Mouse (Mus musculus) intestine, postnatal 0 days (tissue): Measurements from ENCODE around the gene Prkci. TPM values are rescaled to one million over a fixed set of nuclear protein-coding genes. Genes with fewer than 3 reads are reported as not detected.
A peak's percentile ranks its signal among the peaks of the same experiment; 100 is the strongest.

Experiments
- ATAC-seq: fragments of 200-750 bp; cut with Nextera tagmentation; 2 replicates; pipeline ENCODE4 v1.8.0; 2017; ENCODE audit warnings: mild to moderate bottlenecking, moderate TSS enrichment, moderate library complexity
- H3K27ac ChIP-seq: fragments of 300-500 bp; sonication (generic); 2 replicates; pipeline ENCODE4 v1.5.1; 2014; ENCODE audit warnings: mild to moderate bottlenecking, low read depth, low read length, moderate library complexity
- H3K27me3 ChIP-seq: fragments of 300-500 bp; sonication (generic); replicated peaks from 2 replicates; pipeline ENCODE4 v1.6.1; 2014; ENCODE audit warnings: low read length, mixed read lengths; ENCODE audit not compliant: control insufficient read depth, insufficient read depth
- H3K36me3 ChIP-seq: fragments of 300-500 bp; sonication (generic); 2 replicates; pipeline ENCODE4 v1.6.1; 2014; ENCODE audit warnings: mild to moderate bottlenecking, moderate library complexity; ENCODE audit not compliant: control insufficient read depth, insufficient read depth
- H3K4me1 ChIP-seq: fragments of 300-500 bp; sonication (generic); replicated peaks from 2 replicates; pipeline ENCODE4 v1.6.1; 2014; ENCODE audit warnings: antibody characterized with exemption, low read length, mixed read lengths; ENCODE audit not compliant: control insufficient read depth, insufficient read depth
- H3K4me2 ChIP-seq: fragments of 300-500 bp; sonication (generic); replicated peaks from 2 replicates; pipeline ENCODE4 v1.6.1; 2014; ENCODE audit warnings: low read depth, mild to moderate bottlenecking, moderate library complexity
- H3K4me3 ChIP-seq: fragments of 300-500 bp; sonication (generic); 2 replicates; pipeline ENCODE4 v1.5.1; 2014; ENCODE audit warnings: low read depth, low read length
- H3K9ac ChIP-seq: fragments of 300-500 bp; sonication (generic); 2 replicates; pipeline ENCODE4 v1.6.1; 2014; ENCODE audit warnings: mild to moderate bottlenecking, low read depth, low read length
- H3K9me3 ChIP-seq: fragments of 300-500 bp; sonication (generic); 2 replicates; pipeline ENCODE4 v1.6.1; 2016; ENCODE audit warnings: mixed run types; ENCODE audit not compliant: control insufficient read depth
- CTCF ChIP-seq: sonication (generic); IDR thresholded peaks from 2 replicates; pipeline ENCODE4 v1.5.1; 2016; ENCODE audit warnings: low read depth, mild to moderate bottlenecking, control low read depth, antibody characterized with exemption, moderate library complexity
- WGBS: fragments of 180-500 bp; shearing (Covaris S2); extraction: QIAGEN DNeasy Blood & Tissue Kit; methylation state at CpG from one replicate; pipeline ENCODE4 v1.1.7; 2014; 5-methylcytosine and 5-hydroxymethylcytosine counted together
- polyA plus RNA-seq: library from polyadenylated mRNA; unstranded; fragments of >200 nt; fragmentation: Nextera tagmentation; extraction: Ambion mirVana; gene quantifications from 2 replicates; pipeline ENCODE4 v1.2.1, GENCODE M21; 2015

The Prkci gene
- polyA plus RNA-seq, 1 experiment from 2014 or later = 14.5 TPM

GRCm38 (mm10) chr3:30975102-30975754 is 20.3 kb upstream of the Prkci start:
- Histone ChIP-seq H3K4me3 (no peak overlapping the region), H3K4me1 (no peaks in the 10 kb centered on the region), H3K27me3 (no peaks in the 10 kb centered on the region), H3K36me3 (no peaks in the 10 kb centered on the region), H3K9ac (no peak overlapping the region), H3K4me2 (no peak overlapping the region), H3K9me3 (no peaks in the 10 kb centered on the region), H3K27ac (no peak overlapping the region)
- ATAC-seq = no peak; the same call in 1 of the 2 replicates
- TF ChIP-seq CTCF = peak; percentile 74
- 59% methylated on average over 9 of the region's 9 CpGs for WGBS

GRCm38 (mm10) chr3:30976991-30977603 is 18.4 kb upstream of the Prkci start:
- H3K36me3 ChIP-seq = no peaks in the 10 kb centered on the region
- WGBS = 29% methylated on average over 1 of the region's 1 CpGs
- H3K4me1 ChIP-seq = no peaks in the 10 kb centered on the region
- peak; percentile 84 for ATAC-seq
- peak overlapping the region; percentile 42; the same call in 1 of the 2 replicates for H3K27ac ChIP-seq
- no peak overlapping the region for H3K9ac ChIP-seq
- TF ChIP-seq CTCF = no peak
- H3K4me3 ChIP-seq = no peak overlapping the region
- H3K4me2 ChIP-seq = peak overlapping the region; percentile 28; the same call in 1 of the 2 replicates
- no peaks in the 10 kb centered on the region for H3K27me3 ChIP-seq
- no peaks in the 10 kb centered on the region for H3K9me3 ChIP-seq

GRCm38 (mm10) chr3:30981616-30982380 is 13.7 kb upstream of the Prkci start:
- H3K9me3 ChIP-seq = no peaks in the 10 kb centered on the region
- peak; percentile 35 for TF ChIP-seq CTCF
- 47% methylated on average over 5 of the region's 5 CpGs for WGBS
- peak overlapping the region; percentile 35; the same call in 1 of the 2 replicates for H3K27ac ChIP-seq
- no peaks in the 10 kb centered on the region for H3K27me3 ChIP-seq
- no peaks in the 10 kb centered on the region for H3K36me3 ChIP-seq
- no peak overlapping the region for H3K4me2 ChIP-seq
- H3K4me3 ChIP-seq = no peak overlapping the region
- H3K9ac ChIP-seq = no peak overlapping the region
- no peaks in the 10 kb centered on the region for H3K4me1 ChIP-seq
- peak; percentile 78 for ATAC-seq

- no peak overlapping the region for H3K9ac ChIP-seq
- 62% methylated on average over 8 of the region's 8 CpGs for WGBS
- no peaks in the 10 kb centered on the region for H3K9me3 ChIP-seq
- H3K27me3 ChIP-seq = no peaks in the 10 kb centered on the region
- no peaks in the 10 kb centered on the region for H3K36me3 ChIP-seq
- no peak for TF ChIP-seq CTCF
- no peak overlapping the region for H3K4me2 ChIP-seq
- no peaks in the 10 kb centered on the region for H3K4me1 ChIP-seq
- ATAC-seq = no peak
- no peak overlapping the region for H3K27ac ChIP-seq
- no peak overlapping the region for H3K4me3 ChIP-seq
Measured at GRCm38 (mm10) chr3:30982924-30983536, 12.5 kb upstream of the Prkci start.

GRCm38 (mm10) chr3:30987396-30988318 is 7.9 kb upstream of the Prkci start:
- no peaks in the 10 kb centered on the region for H3K27me3 ChIP-seq
- H3K4me2 ChIP-seq = no peak overlapping the region; the same call in 1 of the 2 replicates
- H3K9ac ChIP-seq = no peak overlapping the region
- no peaks in the 10 kb centered on the region for H3K4me1 ChIP-seq
- WGBS = 60% methylated on average over 9 of the region's 9 CpGs
- H3K27ac ChIP-seq = peak overlapping the region; percentile 50
- TF ChIP-seq CTCF = no peak
- no peaks in the 10 kb centered on the region for H3K36me3 ChIP-seq
- ATAC-seq = peak; percentile 90
- no peak overlapping the region for H3K4me3 ChIP-seq
- H3K9me3 ChIP-seq = no peaks in the 10 kb centered on the region
